31 mouse cellular contexts compared by ENCODE assay signal in the genomic region with DNA sequence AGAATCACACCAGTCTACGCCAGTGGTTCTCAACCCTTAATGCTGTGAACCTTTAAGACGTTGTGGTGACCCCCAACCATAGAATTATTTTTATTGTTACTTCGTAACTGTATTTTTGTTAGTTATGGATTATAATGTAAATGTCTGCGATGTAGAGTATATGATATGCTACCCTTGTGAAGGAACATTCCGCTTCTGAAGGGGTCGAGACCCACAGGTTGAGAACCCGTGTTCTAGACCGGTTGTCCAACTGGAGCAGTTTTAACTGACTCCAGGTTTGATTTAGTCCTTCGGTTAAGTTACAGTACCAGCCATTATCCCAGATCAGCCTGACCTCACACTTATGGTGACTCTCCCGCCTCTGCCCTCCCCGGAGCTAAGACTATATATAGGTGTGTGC.
"Had no signal": no experiment of that assay in that cellular context is flagged by ENCODE, and none has a peak within 500 bp of the region (broad histone marks: within the 10 kb centered on the region; RNA-seq: fewer than 3 reads in every experiment).

No protein-coding gene starts in this region.

- DNase-seq: left cerebral cortex, postnatal 4 days; liver; liver, embryonic 13.5 days; liver, postnatal 0 days; lung, adult 18-20 months; lung, adult 2 months; lung, embryonic 14.5 days; lung, postnatal 10 days; lung, postnatal 14 days; lung, postnatal 36 days; lung, postnatal 4 days; midbrain, embryonic 14.5 days had no signal

- H3K9ac ChIP-seq: limb, embryonic 12.5 days; limb, embryonic 13.5 days; limb, embryonic 15.5 days; liver, embryonic 12.5 days; liver, embryonic 13.5 days; liver, embryonic 14.5 days; liver, embryonic 15.5 days; liver, postnatal 0 days; lung, embryonic 14.5 days; lung, embryonic 15.5 days; midbrain, embryonic 12.5 days; midbrain, embryonic 13.5 days; midbrain, embryonic 15.5 days had no signal

- H3K4me3 ChIP-seq: limb, embryonic 10.5 days; limb, embryonic 12.5 days; limb, embryonic 13.5 days; limb, embryonic 15.5 days; liver, embryonic 12.5 days; liver, embryonic 13.5 days; liver, embryonic 15.5 days; lung, embryonic 15.5 days; megakaryocyte, embryonic 14.5 days; midbrain, embryonic 10.5 days; midbrain, embryonic 12.5 days; midbrain, embryonic 13.5 days; midbrain, embryonic 15.5 days; myocyte had no signal

- H3K9me3 ChIP-seq: limb, embryonic 10.5 days; limb, embryonic 12.5 days; limb, embryonic 15.5 days; liver, embryonic 12.5 days; liver, embryonic 13.5 days; liver, embryonic 15.5 days; lung, embryonic 15.5 days; midbrain, embryonic 10.5 days; midbrain, embryonic 12.5 days; midbrain, embryonic 13.5 days; midbrain, embryonic 15.5 days had no signal

- H3K4me2 ChIP-seq: limb, embryonic 12.5 days; limb, embryonic 15.5 days; liver, embryonic 11.5 days; liver, embryonic 12.5 days; liver, embryonic 13.5 days; liver, embryonic 15.5 days; lung, embryonic 14.5 days; lung, embryonic 15.5 days; midbrain, embryonic 11.5 days; midbrain, embryonic 12.5 days; midbrain, embryonic 13.5 days; midbrain, embryonic 15.5 days had no signal

- ATAC-seq: liver, embryonic 12.5 days; liver, postnatal 0 days; lung, postnatal 0 days; midbrain, embryonic 13.5 days; midbrain, embryonic 15.5 days; midbrain, embryonic 16.5 days had no signal

- H3K36me3 ChIP-seq: limb, embryonic 10.5 days; limb, embryonic 12.5 days; limb, embryonic 13.5 days; limb, embryonic 15.5 days; liver, embryonic 12.5 days; liver, embryonic 13.5 days; liver, embryonic 15.5 days; lung, embryonic 15.5 days; midbrain, embryonic 10.5 days; midbrain, embryonic 12.5 days; midbrain, embryonic 13.5 days; midbrain, embryonic 15.5 days had no signal

- H3K27me3 ChIP-seq: limb, embryonic 13.5 days; limb, embryonic 15.5 days; liver, embryonic 12.5 days; liver, embryonic 13.5 days; liver, embryonic 15.5 days; lung, embryonic 15.5 days; megakaryocyte, embryonic 14.5 days; midbrain, embryonic 12.5 days; midbrain, embryonic 13.5 days; midbrain, embryonic 15.5 days had no signal

- H3K4me1 ChIP-seq: limb, embryonic 15.5 days; liver, embryonic 12.5 days; liver, embryonic 13.5 days; liver, embryonic 15.5 days; lung, embryonic 15.5 days; megakaryocyte, embryonic 14.5 days; midbrain, embryonic 10.5 days; midbrain, embryonic 12.5 days; midbrain, embryonic 13.5 days; midbrain, embryonic 15.5 days had no signal

- H3K27ac ChIP-seq: limb, embryonic 10.5 days; limb, embryonic 12.5 days; limb, embryonic 13.5 days; limb, embryonic 15.5 days; liver, embryonic 12.5 days; liver, embryonic 13.5 days; liver, embryonic 14.5 days; liver, embryonic 15.5 days; lung, embryonic 15.5 days; macrophage; midbrain, embryonic 10.5 days; midbrain, embryonic 12.5 days; midbrain, embryonic 13.5 days; midbrain, embryonic 15.5 days had no signal
